ENCODE assay signal across 28 mouse cellular contexts in genomic region chr14:74673020-74673350, GRCm38 (mm10). TPM values are rescaled to one million over a fixed set of nuclear protein-coding genes. Genes with fewer than 3 reads are reported as not detected.
DNase-seq lines count a peak whose midpoint lies in the region; ATAC-seq lines count a peak whose summit lies in the region.
"Had no signal": no experiment of that assay in that cellular context is flagged by ENCODE, and none has a peak within 500 bp of the region (broad histone marks: within the 10 kb centered on the region; RNA-seq: fewer than 3 reads in every experiment).

No protein-coding gene starts in this region.

- H3K4me3 ChIP-seq in liver, embryonic 11.5 days (ENCODE audit: low read depth, low read length), result no peak overlapping the region
- H3K4me3 ChIP-seq in liver, embryonic 12.5 days, result peak overlapping the region; percentile 33; the same call in 1 of the 2 replicates
- no peak overlapping the region for H3K4me3 ChIP-seq in liver, embryonic 15.5 days (replicated peaks)
- no peak overlapping the region for H3K4me3 ChIP-seq in kidney, embryonic 16.5 days (ENCODE audit: low read length)
- H3K4me3 ChIP-seq: embryonic facial prominence, embryonic 10.5 days; embryonic facial prominence, embryonic 13.5 days; heart, embryonic 12.5 days; heart, embryonic 15.5 days; hindbrain, embryonic 10.5 days; hindbrain, embryonic 13.5 days had no signal

- WGBS in liver, embryonic 11.5 days, result 57% methylated on average over 3 of the region's 3 CpGs
- 43% methylated on average over 3 of the region's 3 CpGs for WGBS in liver, embryonic 12.5 days (ENCODE audit: insufficient replicate concordance)
- 40% methylated on average over 3 of the region's 3 CpGs for WGBS in liver, embryonic 15.5 days (ENCODE audit: insufficient replicate concordance)
- WGBS in kidney, embryonic 16.5 days, result 74% methylated on average over 3 of the region's 3 CpGs

- 0 out of 2 replicates have a peak, but pooled peaks have one; percentile 1 for ATAC-seq in liver, embryonic 11.5 days (replicated peaks; ENCODE audit: low FRiP score)
- ATAC-seq in liver, embryonic 12.5 days, result no peak
- ATAC-seq in liver, embryonic 15.5 days (ENCODE audit: insufficient read depth), result no peak
- ATAC-seq in kidney, embryonic 16.5 days (ENCODE audit: low FRiP score, low TSS enrichment), result no peak
- ATAC-seq: CD4-positive, CD25-positive, alpha-beta regulatory T cell, adult 4 months; forebrain, embryonic 14.5 days; hindbrain, embryonic 16.5 days; Patski had no signal

- H3K9me3 ChIP-seq in liver, embryonic 11.5 days (ENCODE audit: control insufficient read depth, low read length), result no peaks in the 10 kb centered on the region
- H3K9me3 ChIP-seq in liver, embryonic 12.5 days (replicated peaks), result no peaks in the 10 kb centered on the region
- H3K9me3 ChIP-seq in liver, embryonic 15.5 days (replicated peaks), result no peaks in the 10 kb centered on the region
- H3K9me3 ChIP-seq in kidney, embryonic 16.5 days (ENCODE audit: low read length), result no peaks in the 10 kb centered on the region
- H3K9me3 ChIP-seq: embryonic facial prominence, embryonic 10.5 days; embryonic facial prominence, embryonic 13.5 days; heart, embryonic 12.5 days; heart, embryonic 15.5 days; hindbrain, embryonic 10.5 days; hindbrain, embryonic 13.5 days had no signal

- no peaks in the 10 kb centered on the region for H3K36me3 ChIP-seq in liver, embryonic 11.5 days (ENCODE audit: control insufficient read depth, insufficient read depth, low read length)
- H3K36me3 ChIP-seq in liver, embryonic 12.5 days, result no peaks in the 10 kb centered on the region
- H3K36me3 ChIP-seq in liver, embryonic 15.5 days (replicated peaks), result no peaks in the 10 kb centered on the region
- no peaks in the 10 kb centered on the region for H3K36me3 ChIP-seq in kidney, embryonic 16.5 days (ENCODE audit: insufficient read depth, low read length)
- H3K36me3 ChIP-seq: embryonic facial prominence, embryonic 10.5 days; embryonic facial prominence, embryonic 13.5 days; heart, embryonic 12.5 days; heart, embryonic 15.5 days; hindbrain, embryonic 10.5 days; hindbrain, embryonic 13.5 days had no signal

- H3K4me2 ChIP-seq in liver, embryonic 11.5 days, result peak overlapping the region; percentile 46
- H3K4me2 ChIP-seq in liver, embryonic 12.5 days, result peak overlapping the region; percentile 65
- H3K4me2 ChIP-seq in liver, embryonic 15.5 days, result peak overlapping the region; percentile 66
- no peak overlapping the region for H3K4me2 ChIP-seq in kidney, embryonic 16.5 days (replicated peaks; ENCODE audit: low read depth, low read length)
- H3K4me2 ChIP-seq: embryonic facial prominence, embryonic 13.5 days; heart, embryonic 12.5 days; heart, embryonic 15.5 days; hindbrain, embryonic 13.5 days had no signal

- no peak for DNase-seq in liver, embryonic 11.5 days (ENCODE audit: low spot score)
- no peak for DNase-seq in liver
- no peak for DNase-seq in B cell, adult 2 months
- no peak for DNase-seq in ovary, postnatal 14 days (ENCODE audit: low spot score)
- DNase-seq: adrenal gland, postnatal 10 days; adrenal gland, postnatal 36 days; cerebellum, adult 11 months; cerebellum, adult 2 months; cerebellum, adult 9-11 months; cerebellum, postnatal 25 days; embryo, embryonic 11 days; gastrocnemius, postnatal 25 days; heart, adult 18-20 months; heart, postnatal 10 days; heart, postnatal 36 days had no signal

- no peaks in the 10 kb centered on the region for H3K27me3 ChIP-seq in liver, embryonic 11.5 days (replicated peaks; ENCODE audit: control insufficient read depth, insufficient read depth, low read length)
- no peaks in the 10 kb centered on the region for H3K27me3 ChIP-seq in liver, embryonic 12.5 days (replicated peaks)
- no peaks in the 10 kb centered on the region for H3K27me3 ChIP-seq in liver, embryonic 15.5 days
- no peaks in the 10 kb centered on the region for H3K27me3 ChIP-seq in kidney, embryonic 16.5 days (ENCODE audit: insufficient read depth, low read length)
- H3K27me3 ChIP-seq: embryonic facial prominence, embryonic 13.5 days; heart, embryonic 12.5 days; heart, embryonic 15.5 days; hindbrain, embryonic 13.5 days had no signal

- H3K27ac ChIP-seq in liver, embryonic 11.5 days (ENCODE audit: low read depth, low read length), result peak overlapping the region; percentile 89
- H3K27ac ChIP-seq in liver, embryonic 12.5 days, result peak overlapping the region; percentile 88
- peak overlapping the region; percentile 83 for H3K27ac ChIP-seq in liver, embryonic 15.5 days (replicated peaks)
- no peak overlapping the region for H3K27ac ChIP-seq in kidney, embryonic 16.5 days (ENCODE audit: low read length)
- H3K27ac ChIP-seq: embryonic facial prominence, embryonic 10.5 days; embryonic facial prominence, embryonic 13.5 days; hindbrain, embryonic 10.5 days; hindbrain, embryonic 13.5 days had no signal

- 0 out of 2 replicates have a peak overlapping the region, but pooled peaks have one; percentile 5 for H3K9ac ChIP-seq in liver, embryonic 11.5 days (ENCODE audit: low read depth, low read length)
- peak overlapping the region; percentile 55 for H3K9ac ChIP-seq in liver, embryonic 12.5 days
- no peak overlapping the region for H3K9ac ChIP-seq in liver, embryonic 15.5 days
- no peak overlapping the region for H3K9ac ChIP-seq in kidney, embryonic 16.5 days (replicated peaks; ENCODE audit: low read length)
- H3K9ac ChIP-seq: embryonic facial prominence, embryonic 13.5 days; heart, embryonic 12.5 days; heart, embryonic 15.5 days; hindbrain, embryonic 13.5 days had no signal

- H3K4me1 ChIP-seq in liver, embryonic 11.5 days (replicated peaks; ENCODE audit: control insufficient read depth, insufficient read depth, low read length), result peaks cover 8% of the 10 kb centered on the region
- peaks cover 47% of the 10 kb centered on the region for H3K4me1 ChIP-seq in liver, embryonic 12.5 days
- H3K4me1 ChIP-seq in liver, embryonic 15.5 days (replicated peaks), result peaks cover 33% of the 10 kb centered on the region
- no peaks in the 10 kb centered on the region for H3K4me1 ChIP-seq in kidney, embryonic 16.5 days (ENCODE audit: insufficient read depth, low read length)
- H3K4me1 ChIP-seq: embryonic facial prominence, embryonic 13.5 days; hindbrain, embryonic 10.5 days; hindbrain, embryonic 13.5 days had no signal

RNA-seq across cellular contexts. Expression of gene Htr2a, which starts 32.3 kb away (rescaled TPM):
- polyA plus RNA-seq in liver, embryonic 11.5 days (2014; fragmentation: Nextera tagmentation; extraction: Ambion mirVana), result 0.36 and 0.49 TPM in 2 replicates
- 0.29 and 0.31 TPM in 2 replicates for polyA plus RNA-seq in liver, embryonic 12.5 days (2016; fragmentation: Nextera tagmentation; extraction: Ambion mirVana)
- polyA plus RNA-seq in liver, embryonic 15.5 days (2015; fragmentation: Nextera tagmentation; extraction: Ambion mirVana), result 0.18 and 0.20 TPM in 2 replicates
- polyA plus RNA-seq in kidney, embryonic 16.5 days (2015; fragmentation: Nextera tagmentation; extraction: Ambion mirVana), result 0.41 and 0.42 TPM in 2 replicates
- polyA plus RNA-seq: CD4-positive, CD25-positive, alpha-beta regulatory T cell, adult 4 months had no signal

RNA-seq across cellular contexts. Expression of gene Esd, which starts 59.1 kb away (rescaled TPM):
- 327 and 341 TPM in 2 replicates for polyA plus RNA-seq in liver, embryonic 11.5 days (2014; fragmentation: Nextera tagmentation; extraction: Ambion mirVana)
- 297 and 303 TPM in 2 replicates for polyA plus RNA-seq in liver, embryonic 12.5 days (2016; fragmentation: Nextera tagmentation; extraction: Ambion mirVana)
- 165 and 180 TPM in 2 replicates for polyA plus RNA-seq in liver, embryonic 15.5 days (2015; fragmentation: Nextera tagmentation; extraction: Ambion mirVana)
- 431 and 472 TPM in 2 replicates for polyA plus RNA-seq in kidney, embryonic 16.5 days (2015; fragmentation: Nextera tagmentation; extraction: Ambion mirVana)

Comparison
In these comparisons a context has a peak if more than half of its experiments do, and no peak if none do; other contexts are left out.
1. H3K9ac ChIP-seq: peak in liver, embryonic 11.5 days (single experiment) and liver, embryonic 12.5 days (single experiment); none in liver, embryonic 15.5 days (single experiment) and kidney, embryonic 16.5 days (single experiment).